Mouse (Mus musculus): ENCODE results near the gene Cdc42se1. TPM values are rescaled to one million over a fixed set of nuclear protein-coding genes. Genes with fewer than 3 reads are reported as not detected.

The Cdc42se1 gene
- polyA plus RNA-seq, 1 experiment from 2014 or later: 59.1 TPM

DNA sequence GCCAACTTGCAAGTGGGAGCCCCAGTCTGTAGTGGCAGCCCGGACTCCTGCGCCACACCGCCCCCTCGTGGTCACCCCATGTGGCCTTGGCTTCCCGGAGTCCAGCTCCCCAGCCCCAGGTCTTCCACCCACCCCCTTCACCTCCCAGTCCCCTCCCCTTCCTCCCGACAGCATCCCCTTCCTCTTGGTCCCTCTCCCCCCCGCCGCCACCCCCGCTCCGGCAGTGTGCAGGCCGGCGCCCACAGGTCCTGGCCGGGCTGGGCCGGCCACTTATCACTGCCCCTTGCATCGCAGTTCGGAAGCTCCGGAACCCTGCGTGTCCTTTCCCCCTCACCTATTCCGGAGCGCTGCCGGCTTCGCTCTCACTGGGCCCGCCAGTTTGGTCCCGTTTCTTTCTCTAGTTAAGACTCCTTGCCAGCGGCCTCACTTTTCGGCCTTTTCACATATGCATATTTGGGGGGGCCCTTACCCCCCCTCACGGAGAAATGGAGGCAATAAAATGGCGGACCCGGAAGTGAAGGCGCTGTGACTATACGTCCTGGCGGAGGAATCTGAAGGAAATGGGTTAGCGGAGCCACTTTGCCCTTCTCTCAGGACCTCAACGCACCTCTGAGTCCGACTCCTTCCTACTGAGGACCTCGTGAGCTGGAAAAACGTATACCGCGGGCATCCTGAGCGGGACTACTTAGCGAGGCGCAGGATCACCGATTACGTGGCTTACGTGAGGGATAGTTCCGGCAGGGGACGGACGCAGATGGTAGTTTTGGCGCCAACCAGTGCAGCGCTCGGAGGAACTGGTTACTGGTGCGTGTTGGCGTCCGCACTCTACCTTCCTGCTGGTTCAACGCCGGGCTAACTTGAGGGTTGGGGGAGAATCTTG is 11.0 kb upstream of the Cdc42se1 start, which contains the start of gene Gabpb2:
Gene Gabpb2, minus strand, starts transcription at position 662 of the 880 bp plus-strand sequence.
- no peaks in the 10 kb centered on the region for H3K9me3 ChIP-seq (ENCODE audit: control insufficient read depth, low read length)
- peak; percentile 88 for ATAC-seq
- peak within 1 kb of the TSS; percentile 89 for H3K9ac ChIP-seq (ENCODE audit: low read depth, low read length)
- WGBS: under 1% methylated on average over 52 of the region's 56 CpGs
- peaks cover 10% of the 10 kb centered on the region for H3K4me1 ChIP-seq (ENCODE audit: control insufficient read depth, insufficient read depth, low read depth, low read length)
- peaks cover 25% of the 10 kb centered on the region for H3K36me3 ChIP-seq (ENCODE audit: control insufficient read depth, insufficient read depth, low read length)
- no peaks in the 10 kb centered on the region for H3K27me3 ChIP-seq (replicated peaks; ENCODE audit: control insufficient read depth, insufficient read depth, low read length)
- peak within 1 kb of the TSS; percentile 72 for H3K4me2 ChIP-seq (ENCODE audit: low read length)
- H3K4me3 ChIP-seq (ENCODE audit: low read length): peak within 1 kb of the TSS; percentile 77
- peak within 1 kb of the TSS; percentile 98 for H3K27ac ChIP-seq (ENCODE audit: low read depth, low read length)

DNA sequence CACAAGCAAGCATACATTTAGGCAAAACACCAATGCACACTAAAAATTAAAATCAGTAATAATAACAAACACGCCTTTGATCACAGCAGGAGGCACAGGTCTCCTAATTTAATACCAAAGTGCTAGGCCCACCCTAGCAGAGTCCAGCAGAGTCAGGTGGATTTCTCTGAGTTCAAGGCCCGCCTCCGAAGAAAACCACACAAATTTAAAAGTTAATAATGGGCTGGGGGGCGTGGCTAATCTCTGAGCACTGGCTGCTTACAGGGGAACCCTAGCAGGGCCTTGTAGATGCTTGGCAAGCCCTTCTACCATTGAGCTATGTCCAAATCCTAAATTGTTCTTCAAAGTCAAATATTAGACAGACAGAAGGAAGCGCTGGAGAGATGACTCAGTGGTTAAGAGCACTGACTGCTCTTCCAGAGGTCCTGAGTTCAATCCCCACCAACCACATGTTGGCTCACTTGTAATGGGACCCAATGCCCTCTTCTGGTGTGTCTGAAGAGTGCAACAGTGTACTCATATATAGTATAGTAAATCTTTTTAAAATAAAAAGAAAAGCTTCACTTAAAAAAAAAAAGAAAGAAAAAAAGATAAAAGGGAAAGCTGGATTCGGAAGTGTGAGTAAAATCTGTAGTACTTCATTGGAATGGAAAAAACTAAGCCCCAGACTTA is 9.9 kb upstream of the Cdc42se1 start:
- H3K4me1 ChIP-seq (ENCODE audit: control insufficient read depth, insufficient read depth, low read depth, low read length): peaks cover 10% of the 10 kb centered on the region
- H3K4me3 ChIP-seq (ENCODE audit: low read length): peak overlapping the region; percentile 77
- H3K9ac ChIP-seq (ENCODE audit: low read depth, low read length): no peak overlapping the region; the same call in 1 of the 2 replicates
- H3K27me3 ChIP-seq (replicated peaks; ENCODE audit: control insufficient read depth, insufficient read depth, low read length): no peaks in the 10 kb centered on the region
- H3K9me3 ChIP-seq (ENCODE audit: control insufficient read depth, low read length): no peaks in the 10 kb centered on the region
- H3K27ac ChIP-seq (ENCODE audit: low read depth, low read length): no peak overlapping the region
- WGBS: 83% methylated on average over 6 of the region's 6 CpGs
- no peak for ATAC-seq
- peaks cover 25% of the 10 kb centered on the region for H3K36me3 ChIP-seq (ENCODE audit: control insufficient read depth, insufficient read depth, low read length)
- peak overlapping the region; percentile 72 for H3K4me2 ChIP-seq (ENCODE audit: low read length)

DNA sequence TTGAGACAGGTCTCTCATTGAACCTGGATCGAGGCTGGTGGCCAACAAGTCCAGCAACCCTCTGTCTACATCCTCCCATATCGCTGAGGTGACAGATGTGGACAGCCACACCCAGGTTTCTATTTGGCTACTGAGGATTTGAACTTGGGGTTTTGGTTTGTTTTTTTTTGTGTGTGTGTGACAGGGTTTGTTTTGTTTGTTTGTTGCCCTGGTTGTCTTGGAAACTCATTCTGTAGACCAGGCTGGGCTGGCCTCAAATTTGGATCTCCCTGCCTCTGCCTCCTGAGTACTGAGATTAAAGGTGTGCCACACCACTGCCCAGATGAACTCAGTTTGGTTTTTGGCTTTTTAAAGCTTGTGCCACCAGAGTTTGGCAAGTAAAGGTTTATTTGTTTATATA is 5.5 kb upstream of the Cdc42se1 start:
- H3K9me3 ChIP-seq (ENCODE audit: control insufficient read depth, low read length): no peaks in the 10 kb centered on the region
- peaks cover 28% of the 10 kb centered on the region for H3K4me1 ChIP-seq (ENCODE audit: control insufficient read depth, insufficient read depth, low read depth, low read length)
- no peak overlapping the region for H3K27ac ChIP-seq (ENCODE audit: low read depth, low read length)
- H3K4me2 ChIP-seq (ENCODE audit: low read length): no peak overlapping the region
- 96% methylated on average over 2 of the region's 2 CpGs for WGBS
- H3K4me3 ChIP-seq (ENCODE audit: low read length): no peak overlapping the region
- no peak for ATAC-seq
- no peaks in the 10 kb centered on the region for H3K27me3 ChIP-seq (replicated peaks; ENCODE audit: control insufficient read depth, insufficient read depth, low read length)
- no peak overlapping the region for H3K9ac ChIP-seq (ENCODE audit: low read depth, low read length)
- peaks cover 30% of the 10 kb centered on the region for H3K36me3 ChIP-seq (ENCODE audit: control insufficient read depth, insufficient read depth, low read length)

DNA sequence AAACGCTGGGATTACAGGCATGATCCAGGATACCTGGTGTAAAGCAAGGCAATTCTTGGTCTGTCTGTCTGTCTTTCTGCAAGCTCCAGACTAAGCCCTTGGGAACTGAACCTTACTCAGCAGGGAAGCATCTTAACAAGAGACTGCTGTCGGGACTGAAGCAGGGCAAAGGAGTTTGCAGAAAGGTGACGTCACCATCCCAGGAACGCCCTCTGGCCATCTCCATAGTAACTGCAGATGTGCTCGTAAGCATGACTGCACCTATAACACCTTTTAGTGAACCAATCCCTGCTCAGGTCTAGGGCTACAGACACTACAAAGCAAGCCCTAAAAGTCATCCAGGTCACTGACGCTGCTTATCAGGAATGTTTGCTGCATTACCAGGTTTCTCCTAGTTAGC is 4.2 kb upstream of the Cdc42se1 start:
- peak overlapping the region; percentile 26 for H3K4me2 ChIP-seq (ENCODE audit: low read length)
- 24% methylated on average over 6 of the region's 6 CpGs for WGBS
- H3K4me3 ChIP-seq (ENCODE audit: low read length): no peak overlapping the region
- H3K9me3 ChIP-seq (ENCODE audit: control insufficient read depth, low read length): no peaks in the 10 kb centered on the region
- no peak overlapping the region for H3K9ac ChIP-seq (ENCODE audit: low read depth, low read length)
- no peaks in the 10 kb centered on the region for H3K27me3 ChIP-seq (replicated peaks; ENCODE audit: control insufficient read depth, insufficient read depth, low read length)
- peaks cover 24% of the 10 kb centered on the region for H3K36me3 ChIP-seq (ENCODE audit: control insufficient read depth, insufficient read depth, low read length)
- H3K4me1 ChIP-seq (ENCODE audit: control insufficient read depth, insufficient read depth, low read depth, low read length): peaks cover 25% of the 10 kb centered on the region
- no peak for ATAC-seq
- H3K27ac ChIP-seq (ENCODE audit: low read depth, low read length): no peak overlapping the region

DNA sequence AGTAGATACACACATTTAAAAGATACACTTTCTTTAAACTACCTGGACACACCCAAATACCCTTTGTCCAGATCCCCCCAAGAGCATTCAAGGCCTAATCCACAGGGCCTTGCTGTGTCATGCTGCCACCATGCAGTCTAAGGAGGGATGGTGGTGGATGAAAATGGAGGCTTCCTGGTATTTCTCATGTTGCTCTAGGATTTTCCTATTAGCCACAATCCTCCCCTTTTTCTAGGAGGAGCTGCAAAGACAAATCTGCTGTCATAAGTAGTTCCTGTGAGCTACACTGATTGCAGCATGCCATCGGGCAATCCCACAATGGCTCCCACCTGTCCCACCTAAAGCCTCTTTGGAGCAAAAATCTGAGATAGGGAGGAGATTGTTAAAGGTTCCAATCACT is 1.3 kb upstream of the Cdc42se1 start:
- peaks cover 45% of the 10 kb centered on the region for H3K4me1 ChIP-seq (ENCODE audit: control insufficient read depth, insufficient read depth, low read depth, low read length)
- H3K36me3 ChIP-seq (ENCODE audit: control insufficient read depth, insufficient read depth, low read length): peaks cover 8% of the 10 kb centered on the region
- H3K4me3 ChIP-seq (ENCODE audit: low read length): peak overlapping the region; percentile 67
- H3K9ac ChIP-seq (ENCODE audit: low read depth, low read length): peak overlapping the region; percentile 98
- peak overlapping the region; percentile 98 for H3K27ac ChIP-seq (ENCODE audit: low read depth, low read length)
- no peaks in the 10 kb centered on the region for H3K9me3 ChIP-seq (ENCODE audit: control insufficient read depth, low read length)
- ATAC-seq: no peak
- 19% methylated on average over 1 of the region's 1 CpGs for WGBS
- H3K4me2 ChIP-seq (ENCODE audit: low read length): peak overlapping the region; percentile 83
- H3K27me3 ChIP-seq (replicated peaks; ENCODE audit: control insufficient read depth, insufficient read depth, low read length): no peaks in the 10 kb centered on the region

DNA sequence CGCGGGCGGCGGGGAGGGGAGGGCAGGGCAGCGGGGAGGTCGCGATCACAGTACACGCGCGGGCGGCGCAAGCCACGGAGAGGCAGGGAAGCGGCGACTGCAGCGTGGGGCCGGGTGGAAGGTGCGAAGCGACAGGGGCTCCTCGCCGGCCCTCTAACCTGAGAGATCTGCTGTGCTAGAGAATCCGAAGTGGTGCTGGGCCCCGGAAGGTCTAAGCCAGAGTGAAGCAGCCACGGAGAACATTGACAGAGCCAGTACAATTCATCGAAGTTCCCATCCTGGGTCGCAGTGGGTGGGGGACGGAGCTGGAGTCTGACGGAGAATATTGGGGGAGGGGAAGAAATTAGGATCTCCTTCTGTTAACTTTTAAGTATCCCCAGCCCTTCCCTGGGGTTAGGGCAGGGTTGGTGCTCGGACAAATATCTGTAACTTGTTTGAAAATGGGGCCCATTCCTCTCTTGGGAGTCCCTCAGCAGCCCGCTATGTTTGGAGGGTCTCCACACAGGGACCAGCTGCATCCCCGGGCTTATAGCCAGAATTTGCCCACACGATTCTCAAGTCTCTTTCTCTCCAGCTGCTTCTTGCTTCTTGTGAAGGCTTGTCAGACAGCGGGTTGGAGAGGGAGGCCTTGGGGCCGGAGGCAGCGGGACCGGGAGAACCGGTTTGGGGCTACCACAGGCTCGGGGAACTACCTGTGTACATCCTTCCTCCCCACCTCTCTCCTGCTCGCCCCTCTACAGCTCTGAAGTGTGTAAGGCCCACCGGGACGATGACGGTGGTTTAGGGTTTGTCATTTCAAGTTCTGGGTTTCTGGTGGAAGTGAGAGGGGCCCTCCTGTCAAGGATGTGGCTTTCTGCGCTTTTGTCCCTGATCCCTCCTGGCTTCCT is 605 bp downstream of the Cdc42se1 start:
- peaks cover 44% of the 10 kb centered on the region for H3K4me1 ChIP-seq (ENCODE audit: control insufficient read depth, insufficient read depth, low read depth, low read length)
- H3K36me3 ChIP-seq (ENCODE audit: control insufficient read depth, insufficient read depth, low read length): peaks cover 27% of the 10 kb centered on the region
- no peaks in the 10 kb centered on the region for H3K9me3 ChIP-seq (ENCODE audit: control insufficient read depth, low read length)
- H3K4me3 ChIP-seq (ENCODE audit: low read length): peak overlapping the region; percentile 67
- no peaks in the 10 kb centered on the region for H3K27me3 ChIP-seq (replicated peaks; ENCODE audit: control insufficient read depth, insufficient read depth, low read length)
- no peak; the same call in 1 of the 2 replicates for ATAC-seq
- peak overlapping the region; percentile 83 for H3K4me2 ChIP-seq (ENCODE audit: low read length)
- WGBS: 0% methylated on average over 43 of the region's 43 CpGs
- H3K27ac ChIP-seq (ENCODE audit: low read depth, low read length): peak overlapping the region; percentile 98
- peak overlapping the region; percentile 98 for H3K9ac ChIP-seq (ENCODE audit: low read depth, low read length)

DNA sequence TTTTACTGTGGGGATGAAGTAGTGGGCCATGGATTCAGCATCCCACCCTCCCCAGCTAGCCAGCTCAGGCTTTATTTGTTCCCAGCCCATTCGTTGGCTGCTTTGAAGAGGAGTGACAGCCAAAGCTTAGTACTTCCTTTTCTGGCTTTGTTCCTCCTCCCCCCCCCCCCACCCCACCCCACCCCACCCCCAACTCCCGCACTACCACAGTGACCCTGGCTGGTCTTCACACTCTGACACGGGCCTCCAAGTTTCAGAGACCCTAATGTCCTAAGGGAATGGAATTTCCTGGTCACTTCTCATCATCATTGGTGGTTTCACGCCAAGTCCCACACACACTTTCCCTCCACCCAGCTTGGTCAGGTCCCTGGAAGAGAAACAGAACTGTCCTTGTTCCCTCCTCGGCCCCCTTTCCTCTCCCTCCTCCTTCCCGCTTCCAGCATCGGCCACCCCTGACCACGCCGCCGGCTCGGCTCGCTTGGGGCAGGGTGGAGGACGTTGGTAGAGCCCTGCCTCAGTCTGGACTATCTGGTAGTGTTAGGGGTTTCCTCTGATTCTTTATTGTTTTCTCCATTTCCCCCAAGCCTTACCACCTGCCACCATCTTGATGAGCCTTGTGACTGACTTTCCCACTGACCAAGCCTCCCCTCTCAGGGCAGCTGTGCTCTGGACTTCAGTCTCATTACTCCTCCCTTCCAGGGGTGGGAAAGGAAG is 1.4 kb downstream of the Cdc42se1 start:
- Histone ChIP-seq H3K4me3 (ENCODE audit: low read length) (peak overlapping the region; percentile 67), H3K9ac (ENCODE audit: low read depth, low read length) (peak overlapping the region; percentile 98), H3K9me3 (ENCODE audit: control insufficient read depth, low read length) (no peaks in the 10 kb centered on the region), H3K4me1 (ENCODE audit: control insufficient read depth, insufficient read depth, low read depth, low read length) (peaks cover 36% of the 10 kb centered on the region), H3K27me3 (replicated peaks; ENCODE audit: control insufficient read depth, insufficient read depth, low read length) (no peaks in the 10 kb centered on the region), H3K27ac (ENCODE audit: low read depth, low read length) (peak overlapping the region; percentile 98), H3K4me2 (ENCODE audit: low read length) (peak overlapping the region; percentile 83), H3K36me3 (ENCODE audit: control insufficient read depth, insufficient read depth, low read length) (peaks cover 27% of the 10 kb centered on the region)
- WGBS: under 1% methylated on average over 13 of the region's 13 CpGs
- ATAC-seq: peak; percentile 19

DNA sequence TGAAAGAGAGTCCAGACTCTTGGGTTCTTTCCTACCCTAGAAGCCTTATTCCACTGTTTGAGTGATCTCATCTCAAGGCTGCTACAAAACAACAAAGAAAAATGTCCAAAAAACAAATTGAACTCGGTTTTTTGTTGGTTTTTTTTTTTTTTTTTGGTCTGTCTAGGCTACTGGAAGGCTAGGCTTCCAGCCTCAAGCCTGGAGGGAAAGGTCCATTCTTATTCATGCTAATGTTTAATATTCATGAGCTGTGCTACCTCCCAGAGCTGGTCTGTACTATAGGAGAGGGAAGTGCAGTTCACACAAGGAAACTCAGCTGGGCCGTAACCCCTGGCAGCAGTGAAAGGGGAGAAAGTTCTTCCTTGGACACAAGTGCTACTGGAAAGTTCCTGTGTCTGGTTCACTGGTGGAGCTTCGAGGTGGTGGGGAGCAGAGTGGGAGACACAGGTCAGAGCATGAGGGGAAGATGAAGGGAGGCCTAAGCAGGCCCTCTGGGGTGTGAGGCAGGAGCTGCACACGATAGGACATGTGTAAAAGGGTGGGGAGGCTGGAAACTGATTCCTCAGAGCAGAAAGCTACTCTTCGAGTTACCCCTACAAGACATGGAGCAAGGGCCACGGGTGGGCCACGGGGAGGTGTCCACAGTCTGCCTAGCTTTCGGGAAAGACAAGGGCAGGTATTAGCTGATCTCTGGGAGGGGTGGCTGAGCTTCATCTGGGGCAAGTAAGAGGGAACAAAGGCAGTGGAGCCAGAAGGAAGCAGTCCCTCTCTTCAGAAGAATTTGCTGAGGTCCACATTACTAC is 2.2 kb downstream of the Cdc42se1 start:
- ATAC-seq: peak; percentile 10; the same call in 1 of the 2 replicates

More for the DNA sequence above, 2.2 kb downstream of the Cdc42se1 start:
- Histone ChIP-seq H3K9me3 (ENCODE audit: control insufficient read depth, low read length) (no peaks in the 10 kb centered on the region), H3K9ac (ENCODE audit: low read depth, low read length) (peak overlapping the region; percentile 98), H3K27me3 (replicated peaks; ENCODE audit: control insufficient read depth, insufficient read depth, low read length) (no peaks in the 10 kb centered on the region), H3K4me2 (ENCODE audit: low read length) (peak overlapping the region; percentile 83), H3K4me3 (ENCODE audit: low read length) (peak overlapping the region; percentile 67), H3K36me3 (ENCODE audit: control insufficient read depth, insufficient read depth, low read length) (peaks cover 21% of the 10 kb centered on the region), H3K4me1 (ENCODE audit: control insufficient read depth, insufficient read depth, low read depth, low read length) (peaks cover 31% of the 10 kb centered on the region), H3K27ac (ENCODE audit: low read depth, low read length) (peak overlapping the region; percentile 98)
- 30% methylated on average over 8 of the region's 8 CpGs for WGBS

Measured in hindbrain, embryonic 16.5 days (tissue).